Mouse (Mus musculus): Measurements from ENCODE around the gene Slc35e2. TPM values are rescaled to one million over a fixed set of nuclear protein-coding genes. Genes with fewer than 3 reads are reported as not detected.
A peak's percentile ranks its signal among the peaks of the same experiment; 100 is the strongest.
"Not testable (repeated sequence)": the region's sequence is repeated elsewhere in the genome, so short reads cannot be mapped to it uniquely, and the experiment has no call there.

Slc35e2 gene
- total RNA-seq (2021), result 10 to 100 TPM; 39.1 to 40.6 TPM

DNA sequence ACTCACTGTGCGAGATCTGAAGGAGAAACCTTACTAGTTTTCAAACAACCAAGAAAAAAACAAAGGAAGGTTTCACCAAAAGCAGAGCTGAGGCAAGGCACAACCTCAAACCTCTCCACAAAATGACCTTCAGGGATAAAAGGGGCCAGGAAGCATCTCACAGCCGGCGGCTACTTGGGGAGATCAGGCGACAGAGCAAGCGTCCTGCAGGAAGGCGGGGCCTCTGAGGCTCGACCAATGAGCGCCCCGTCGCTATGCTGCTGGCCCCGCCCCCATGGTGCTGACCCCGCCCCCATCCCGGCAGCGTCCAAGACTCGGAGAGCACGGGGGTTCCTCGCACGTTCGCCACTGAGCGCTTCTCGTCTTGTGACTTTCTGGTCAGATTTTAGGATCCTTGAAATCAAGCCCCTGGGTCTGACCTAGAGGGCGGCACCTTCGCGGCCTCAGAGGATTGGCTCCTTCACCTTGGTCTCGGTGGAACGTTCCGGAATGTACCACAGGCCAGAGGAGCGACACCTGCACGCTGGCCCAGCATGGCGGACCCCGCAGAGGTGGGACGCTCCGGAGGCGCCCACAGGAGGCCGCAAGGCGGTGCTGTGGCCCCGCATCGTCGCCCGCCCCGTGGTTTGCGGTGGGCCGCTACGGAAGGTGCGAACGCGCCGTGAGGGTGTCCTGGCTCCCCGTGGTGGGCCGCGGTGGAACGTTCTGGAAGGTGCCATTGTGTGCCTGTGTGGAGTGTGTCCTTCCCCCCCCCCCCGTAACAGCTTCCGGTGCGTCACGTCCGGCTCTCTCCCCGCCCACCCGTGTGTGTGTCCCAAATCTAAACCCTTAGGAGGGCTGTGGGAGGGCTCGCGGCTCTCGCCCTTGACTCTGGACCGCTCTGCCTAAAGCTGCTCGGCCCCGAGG, at the start of gene Slc35e2:
TSS of gene Slc35e2 (plus strand) at position 326 of the 906 bp plus-strand sequence.
- peak; percentile 98 for DNase-seq
- intact Hi-C loops (cut with DNase I), result no loop called here

DNA sequence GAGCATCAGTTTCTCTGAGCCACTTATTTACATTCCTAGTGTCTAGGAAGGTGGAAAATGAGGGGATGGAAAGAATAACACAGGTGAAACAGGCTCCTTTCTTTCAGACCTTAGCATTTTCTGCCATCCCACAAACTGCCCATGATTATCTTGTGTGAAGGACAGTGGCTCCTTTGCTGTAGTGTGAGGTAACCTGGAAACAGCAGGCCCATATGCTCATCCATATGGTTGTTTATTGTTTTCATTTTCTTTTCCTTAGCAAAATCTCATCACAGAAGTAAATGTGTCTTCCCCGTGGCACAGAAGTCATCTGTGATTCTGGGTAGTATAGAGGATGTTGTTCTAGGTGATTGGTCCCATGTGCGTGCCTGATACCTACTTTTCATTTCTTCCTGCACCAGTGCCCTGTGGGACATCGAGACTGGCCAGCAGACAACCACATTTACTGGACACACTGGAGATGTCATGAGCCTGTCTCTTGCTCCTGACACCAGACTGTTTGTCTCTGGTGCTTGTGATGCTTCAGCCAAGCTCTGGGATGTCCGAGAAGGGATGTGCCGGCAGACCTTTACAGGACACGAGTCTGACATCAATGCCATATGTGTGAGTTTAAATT, 48.2 kb upstream of the Slc35e2 start:
- intact Hi-C loops (cut with DNase I), result no loop called here
- no peak for DNase-seq

DNA sequence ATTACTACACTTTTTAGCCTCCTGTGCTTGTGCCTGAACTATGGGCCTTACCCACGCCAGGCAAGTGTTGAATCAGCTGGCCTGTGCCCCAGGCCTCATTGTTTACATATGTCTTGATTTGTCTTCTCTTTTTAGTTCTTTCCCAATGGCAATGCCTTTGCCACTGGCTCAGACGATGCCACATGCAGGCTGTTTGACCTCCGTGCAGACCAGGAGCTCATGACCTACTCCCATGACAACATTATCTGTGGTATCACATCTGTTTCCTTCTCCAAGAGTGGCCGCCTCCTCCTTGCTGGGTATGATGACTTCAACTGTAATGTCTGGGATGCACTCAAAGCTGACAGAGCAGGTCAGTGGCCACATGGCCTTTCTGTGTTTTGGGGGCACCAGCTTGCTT, 46.3 kb upstream of the Slc35e2 start:
- intact Hi-C loops (cut with DNase I), result no loop called here

DNA sequence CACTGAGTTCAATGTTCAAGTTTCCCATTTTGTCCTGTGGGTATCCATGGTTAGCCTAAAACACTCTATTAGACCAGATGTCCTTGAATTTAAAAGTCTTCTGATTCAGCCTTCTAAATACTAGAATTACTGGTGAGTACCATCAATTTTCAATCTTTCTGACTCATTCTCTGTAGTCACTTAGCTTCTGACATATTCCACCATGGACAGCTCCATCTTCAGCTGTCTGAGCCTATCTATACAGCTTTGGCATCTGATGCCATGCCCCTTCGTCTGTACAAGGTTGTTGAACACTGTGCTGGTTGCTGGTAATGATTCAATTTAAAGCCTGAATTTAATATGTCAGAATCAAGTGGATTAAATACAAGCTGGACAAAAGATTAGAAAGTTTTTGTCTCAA, 45.8 kb upstream of the Slc35e2 start:
- no peak for DNase-seq
- intact Hi-C loops (cut with DNase I), result no loop called here

More for the DNA sequence above, 46.3 kb upstream of the Slc35e2 start:
- DNase-seq, result no peak

DNA sequence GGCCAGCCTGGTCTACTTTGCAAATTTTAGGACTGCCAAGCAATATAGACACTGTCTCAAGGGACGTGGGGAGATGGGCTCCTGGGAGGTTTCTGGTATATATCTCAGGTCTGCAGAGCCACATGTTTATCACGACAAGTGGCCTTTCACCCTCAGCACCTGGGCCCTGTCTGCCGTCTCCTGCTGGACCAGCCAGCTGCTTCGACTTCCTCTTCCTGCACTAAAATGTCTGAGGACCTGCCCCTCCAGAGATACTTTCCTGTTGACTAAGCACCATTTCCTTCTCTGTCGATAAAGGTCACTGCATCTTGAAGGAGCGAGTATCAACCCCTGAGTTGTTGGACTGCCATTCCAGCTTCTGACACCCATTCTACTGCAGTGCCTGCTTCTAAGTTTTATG, 41.8 kb upstream of the Slc35e2 start:
- intact Hi-C loops (cut with DNase I), result no loop called here
- no peak for DNase-seq

DNA sequence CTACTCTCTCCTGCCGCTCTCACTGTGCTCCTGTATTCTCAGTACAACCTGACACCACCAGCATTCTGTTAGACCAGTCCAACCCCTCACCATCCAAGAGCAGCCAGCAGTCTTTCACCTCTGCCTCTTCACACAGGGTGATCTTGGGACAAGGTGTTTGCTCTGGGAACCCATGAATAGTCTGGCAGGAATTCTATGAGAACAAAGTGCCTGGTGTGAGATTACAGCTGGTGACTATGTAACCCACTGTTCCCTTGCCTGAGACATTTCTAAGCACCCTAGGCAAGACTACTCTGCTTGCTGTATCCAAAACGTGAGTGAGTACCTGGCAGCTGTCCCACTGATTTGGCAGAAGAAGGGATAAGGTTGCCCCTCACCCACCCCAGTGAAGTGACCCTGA, 40.3 kb upstream of the Slc35e2 start:
- intact Hi-C loops (cut with DNase I), result no loop called here
- no peak for DNase-seq

DNA sequence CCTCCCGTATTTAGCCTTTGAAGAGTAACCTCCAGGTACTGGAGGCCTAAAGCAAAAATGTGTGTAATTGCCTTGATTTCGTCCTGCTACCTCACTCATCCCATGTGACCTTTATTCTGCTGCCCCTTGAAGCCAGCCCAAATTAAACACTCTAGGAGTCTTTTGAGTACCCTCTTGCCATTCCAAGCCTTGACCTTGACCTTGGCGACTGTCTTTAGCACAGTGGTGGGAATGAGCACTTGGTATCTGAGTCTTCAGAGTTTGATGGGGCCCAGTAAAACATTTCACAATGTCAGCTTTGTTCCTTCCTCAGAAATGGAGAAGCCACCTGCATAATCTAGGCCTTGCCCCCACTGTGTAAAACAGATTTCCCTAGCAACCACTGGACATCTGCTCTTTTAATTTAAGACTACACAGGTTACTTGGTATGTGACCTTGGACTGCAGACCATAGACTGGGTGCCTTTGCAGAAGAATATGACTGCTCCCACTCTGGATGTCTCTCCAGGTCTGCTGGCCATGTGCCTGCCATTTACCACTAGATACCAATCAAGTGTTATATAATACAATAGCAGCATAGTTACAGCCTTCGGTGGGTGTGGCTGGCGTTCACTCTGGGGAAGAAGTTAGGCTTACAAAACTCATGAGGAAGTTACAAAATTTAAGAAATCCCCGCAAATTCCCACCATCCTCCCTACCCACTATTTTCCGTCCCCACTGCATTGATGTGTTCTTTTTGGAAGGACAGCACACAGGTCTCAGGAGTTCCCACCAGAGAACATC, 39.4 kb upstream of the Slc35e2 start, which contains the start of gene Nadk:
TSS of gene Nadk (plus strand) at position 718 of the 782 bp plus-strand sequence.
- intact Hi-C loops (cut with DNase I), result no loop called here

DNA sequence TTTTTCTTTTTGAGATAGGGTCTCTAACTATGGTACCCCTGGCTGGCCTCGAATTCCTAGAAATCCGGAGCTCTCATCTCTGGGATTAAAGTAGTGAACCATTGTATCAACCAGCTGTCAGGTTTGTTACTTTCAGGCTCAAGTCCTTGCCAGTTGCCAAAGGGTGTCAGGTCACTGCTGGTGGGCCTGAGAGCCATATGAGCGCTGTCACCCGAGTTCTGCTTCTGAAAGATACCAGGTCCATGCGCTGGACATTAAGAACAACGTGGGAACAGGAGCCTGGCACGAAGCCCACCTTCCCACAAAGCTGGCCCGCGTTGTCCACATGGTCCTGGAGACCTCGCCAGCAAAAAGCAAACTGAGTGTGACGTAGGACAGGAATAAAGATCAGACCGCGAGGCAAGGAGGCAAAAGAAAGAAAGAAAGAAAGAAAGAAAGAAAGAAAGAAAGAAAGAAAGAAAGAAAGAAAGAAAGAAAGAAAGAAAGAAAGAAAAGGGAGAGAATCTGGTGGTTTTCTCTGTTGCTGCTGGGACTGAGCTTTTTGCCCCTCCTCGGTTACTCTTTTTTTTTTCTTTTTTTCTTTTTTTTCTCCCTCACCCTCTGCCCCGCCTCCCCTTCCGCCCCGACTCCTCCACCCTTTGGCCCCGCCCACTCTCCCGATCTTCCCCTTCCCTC, 38.4 kb upstream of the Slc35e2 start:
- intact Hi-C loops (cut with DNase I), result no loop called here
- DNase-seq, result peak; percentile 80

More for the DNA sequence above, 39.4 kb upstream of the Slc35e2 start, which contains the start of gene Nadk:
- no peak for DNase-seq

DNA sequence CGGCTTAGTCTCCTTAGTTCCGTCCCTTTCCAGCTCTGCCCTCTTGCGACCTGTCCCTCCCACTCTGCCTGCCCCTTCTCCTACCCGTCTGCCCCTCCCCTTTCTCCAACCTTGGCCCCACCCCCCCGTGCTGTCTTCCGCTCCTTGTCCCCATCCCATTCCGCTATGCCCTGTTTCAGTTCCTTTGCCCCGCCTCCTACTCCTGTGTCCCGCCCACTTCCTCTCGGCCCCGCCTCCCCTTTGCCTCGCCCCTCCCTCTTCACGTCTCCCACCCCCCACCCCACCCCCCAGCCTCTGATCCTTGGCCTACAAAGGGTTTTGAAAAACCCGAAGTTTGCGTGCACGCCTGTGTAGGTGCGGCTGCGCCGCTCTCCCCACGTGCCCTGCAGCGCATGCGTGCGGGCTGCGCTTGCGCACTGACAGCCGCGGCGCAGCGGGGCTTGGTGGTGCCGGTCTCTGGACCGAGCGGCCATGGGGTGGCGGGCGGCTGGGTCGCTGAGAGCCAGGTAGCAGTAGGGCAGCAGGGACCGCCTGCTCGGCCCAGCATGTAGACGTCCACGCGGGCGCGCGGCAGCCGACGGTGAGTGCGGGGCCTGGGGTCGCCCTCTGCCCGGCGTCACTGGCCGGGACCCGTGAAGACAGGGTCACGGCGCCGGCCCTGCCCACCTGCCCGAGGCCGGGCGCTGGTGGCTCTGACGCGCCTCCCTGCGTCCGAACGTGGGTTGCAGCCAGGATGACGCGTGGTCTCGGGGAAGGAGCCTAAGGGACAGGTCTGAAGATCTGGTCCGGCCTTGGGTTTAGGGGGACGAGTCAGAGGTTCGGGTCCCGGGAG, 37.6 kb upstream of the Slc35e2 start:
- peak; percentile 98 for DNase-seq
- intact Hi-C loops (cut with DNase I), result no loop called here

DNA sequence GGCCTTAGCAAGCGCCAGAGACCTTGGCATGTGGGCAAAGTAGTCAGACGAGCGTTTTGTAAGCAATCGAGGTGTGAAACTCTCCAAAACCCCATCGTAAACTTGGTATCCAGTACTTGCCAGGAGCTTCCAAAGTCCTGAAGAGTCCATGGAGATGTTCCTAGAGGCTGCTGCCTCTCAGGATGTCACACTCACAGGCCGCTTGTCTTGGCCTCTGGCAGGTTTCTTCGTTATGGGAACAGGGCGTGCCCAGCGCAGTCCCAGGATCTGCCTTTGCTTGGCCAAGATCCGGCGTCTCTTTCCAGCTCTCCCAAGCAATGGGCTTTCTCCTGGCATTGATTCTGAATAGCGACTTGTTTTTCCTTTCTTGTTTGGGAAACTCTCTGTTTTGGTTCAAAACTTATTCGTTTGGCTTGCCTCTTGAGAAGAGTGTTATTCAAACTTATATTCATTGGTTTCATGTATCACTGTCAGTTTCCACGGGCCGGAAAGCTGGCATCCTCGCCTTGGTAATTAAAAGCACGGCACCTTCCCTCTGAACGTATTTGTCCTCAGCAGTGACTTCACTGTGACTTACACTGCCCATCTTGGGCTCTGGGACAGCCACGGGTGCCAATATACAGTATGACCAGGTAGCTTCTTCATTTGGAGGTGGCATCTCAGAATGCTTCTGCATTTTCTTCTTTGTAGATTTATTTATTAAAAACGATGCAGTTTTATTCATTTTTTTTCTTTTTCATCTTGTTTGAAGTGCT, 36.7 kb upstream of the Slc35e2 start:
- intact Hi-C loops (cut with DNase I), result no loop called here
- no peak for DNase-seq

DNA sequence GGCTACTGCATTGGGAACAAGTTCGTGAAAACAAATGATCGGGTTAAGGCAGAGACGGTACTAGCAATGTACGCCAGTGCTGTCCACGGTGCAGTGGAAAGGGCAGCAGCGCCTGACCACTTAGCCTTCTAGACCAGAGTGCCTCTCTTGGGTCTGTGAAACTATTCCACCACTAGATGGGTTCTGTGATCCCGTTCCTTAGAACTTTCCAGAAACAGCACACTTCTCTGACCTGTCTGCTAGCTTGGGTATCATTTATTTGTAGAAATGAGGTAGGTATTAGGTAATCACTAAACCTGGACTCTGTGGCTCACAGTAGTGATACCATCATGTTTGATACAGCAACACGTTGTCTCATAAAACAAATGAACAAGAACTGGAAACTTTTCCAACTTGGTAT, 34.7 kb upstream of the Slc35e2 start:
- intact Hi-C loops (cut with DNase I), result no loop called here
- no peak for DNase-seq

DNA sequence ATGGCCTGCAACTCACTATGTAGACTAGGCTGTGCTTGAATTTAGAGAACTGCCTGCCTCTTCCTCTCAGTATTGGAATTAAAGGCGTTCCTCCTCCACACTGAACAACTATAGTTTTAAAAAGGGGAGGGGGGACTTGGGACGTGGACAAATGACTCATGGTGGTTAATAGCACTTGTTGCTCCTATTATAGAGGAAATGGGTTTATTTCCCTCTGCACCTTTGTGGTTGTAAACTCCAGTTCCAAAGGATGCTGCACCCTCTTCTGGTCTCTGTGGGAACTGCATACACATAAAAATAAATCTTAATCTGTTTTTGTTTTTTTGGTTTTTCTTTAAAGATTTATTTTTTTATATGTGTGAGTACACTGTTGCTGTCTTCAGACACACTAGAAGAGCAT, 33.0 kb upstream of the Slc35e2 start:
- no peak for DNase-seq
- intact Hi-C loops (cut with DNase I), result no loop called here

DNA sequence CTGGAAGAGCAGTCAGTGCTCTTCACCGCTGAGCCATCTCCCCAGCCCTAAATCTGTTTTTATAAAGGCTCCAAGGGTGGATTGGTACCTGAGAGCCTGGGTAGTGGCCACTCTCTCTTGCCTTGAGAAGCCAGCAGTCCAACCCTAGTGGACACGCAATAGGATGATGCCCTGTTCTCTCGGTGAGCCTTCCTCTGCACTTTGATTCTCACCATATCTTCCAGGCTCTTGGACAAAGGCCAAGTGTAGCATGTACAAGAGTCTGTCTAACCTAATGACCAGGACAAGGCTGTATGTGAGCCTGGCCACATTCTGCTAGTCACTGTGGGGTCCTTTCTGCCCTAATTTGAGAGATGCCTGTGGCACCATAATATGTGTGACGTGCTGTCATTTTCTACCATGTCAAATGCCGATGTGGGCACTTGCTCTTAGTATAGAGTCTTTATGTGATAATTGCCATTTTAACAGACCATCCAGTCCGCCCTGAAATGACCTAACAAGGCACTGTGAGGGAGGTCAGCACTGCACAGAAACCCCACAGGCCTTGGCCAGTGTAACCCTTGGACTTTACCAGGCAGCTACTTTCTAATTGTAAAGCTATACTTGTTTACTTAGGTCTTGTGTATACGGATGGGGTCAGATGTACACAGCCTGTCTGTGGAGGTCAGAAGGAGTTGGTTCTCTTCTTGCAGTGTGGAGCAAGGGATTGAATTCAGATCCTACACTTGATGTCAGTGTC, 32.4 kb upstream of the Slc35e2 start:
- intact Hi-C loops (cut with DNase I), result no loop called here

DNA sequence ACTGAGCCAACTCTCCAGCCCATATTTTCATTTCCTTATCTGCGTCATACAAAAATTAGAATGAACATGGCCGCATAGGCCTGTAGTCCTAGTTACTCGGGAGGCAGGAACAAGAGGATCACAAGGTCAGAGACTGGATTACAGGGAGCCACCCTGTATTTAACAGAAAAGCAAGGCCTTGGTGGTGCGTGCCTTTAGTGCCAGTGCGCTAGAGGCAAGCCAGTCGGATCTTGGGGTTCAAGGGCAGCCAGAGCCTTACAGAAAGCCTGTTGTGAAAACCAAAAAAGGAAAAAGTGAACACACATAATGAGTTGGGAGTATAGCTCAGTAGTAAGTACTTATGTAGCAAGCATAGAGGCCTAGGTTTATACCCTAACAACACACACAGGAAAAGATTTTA, 31.4 kb upstream of the Slc35e2 start:
- DNase-seq, result no peak
- intact Hi-C loops (cut with DNase I), result no loop called here

More for the DNA sequence above, 32.4 kb upstream of the Slc35e2 start:
- no peak for DNase-seq

DNA sequence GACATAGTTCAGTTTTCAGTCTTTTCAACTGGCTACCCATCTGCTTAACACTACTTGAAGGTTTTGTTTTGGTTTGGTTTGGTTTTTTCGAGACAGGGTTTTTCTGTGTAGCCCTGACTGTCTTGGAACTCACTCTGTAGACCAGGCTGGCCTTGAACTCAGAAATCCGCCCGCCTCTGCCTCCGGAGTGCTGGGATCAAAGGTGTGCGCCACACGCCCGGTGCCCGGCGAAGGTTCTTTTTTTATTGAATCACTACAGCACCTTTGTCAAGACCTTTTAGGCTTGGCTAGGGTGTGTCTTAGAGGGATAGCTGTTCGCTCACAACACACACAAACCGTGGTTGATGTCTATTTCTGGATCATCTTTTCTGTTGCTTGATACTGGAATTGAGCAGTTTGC, 30.9 kb upstream of the Slc35e2 start:
- intact Hi-C loops (cut with DNase I); DNase-seq: not testable (repeated sequence)

DNA sequence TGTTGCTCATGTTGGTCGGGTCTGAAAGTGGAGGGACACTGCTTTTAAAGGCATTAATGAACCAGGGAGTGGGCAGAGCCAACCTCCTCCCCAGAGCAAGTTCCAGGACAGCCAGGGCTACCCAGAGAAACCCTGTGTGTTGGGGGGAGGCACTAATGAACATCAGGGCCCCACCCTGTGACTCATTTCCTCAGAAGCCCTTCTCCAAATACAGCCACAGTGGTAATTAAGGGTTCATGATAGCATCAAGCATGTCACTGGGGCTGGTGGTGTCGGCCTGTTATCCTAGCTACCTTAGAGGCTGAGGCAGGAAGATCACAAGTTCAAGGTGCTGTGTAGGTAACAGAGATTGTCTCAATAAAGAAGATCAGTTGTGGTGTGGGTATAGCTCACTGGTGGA, 29.8 kb upstream of the Slc35e2 start:
- DNase-seq, result no peak
- intact Hi-C loops (cut with DNase I), result no loop called here

DNA sequence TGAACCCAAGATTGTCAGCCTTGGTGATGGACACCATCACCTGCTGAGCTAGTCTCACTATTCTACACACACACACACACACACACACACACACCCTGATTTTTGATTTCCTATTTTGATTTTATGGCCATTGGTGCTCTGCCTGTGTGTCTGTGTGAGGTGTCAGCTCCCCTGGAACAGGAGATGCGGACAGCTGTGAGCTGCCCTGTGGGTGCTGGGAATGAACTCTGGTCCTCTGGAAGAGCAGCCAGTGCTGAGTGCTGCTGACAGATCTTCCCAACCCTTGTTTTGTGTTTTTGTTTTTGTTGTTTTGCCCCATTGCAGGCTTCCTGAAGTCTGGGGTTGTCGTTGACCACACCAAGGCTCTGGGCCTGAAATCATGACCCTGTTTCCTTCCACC, 28.1 kb upstream of the Slc35e2 start:
- intact Hi-C loops (cut with DNase I), result no loop called here
- no peak for DNase-seq

DNA sequence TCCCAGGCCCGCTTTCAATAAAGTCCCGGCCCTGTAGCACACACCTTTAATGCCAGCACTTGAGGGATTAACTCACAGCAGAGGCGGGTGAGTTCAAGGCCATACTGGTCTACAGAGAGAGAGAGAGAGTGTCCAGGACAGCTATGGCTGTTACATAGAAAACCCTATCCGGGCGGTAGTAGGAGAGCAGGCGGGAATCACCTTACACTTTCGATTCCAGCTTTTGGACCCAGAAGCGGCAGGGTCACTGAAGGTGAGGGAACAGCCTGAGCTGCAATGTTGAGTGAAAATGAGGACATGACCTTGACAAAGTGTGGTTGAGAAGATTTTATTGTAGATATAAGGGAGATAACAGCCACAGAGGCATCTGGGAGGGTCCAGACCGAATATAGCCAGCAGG, 27.3 kb upstream of the Slc35e2 start:
- intact Hi-C loops (cut with DNase I), result no loop called here
- no peak for DNase-seq

All from left cerebral cortex, postnatal 4 days (tissue).